Mouse (Mus musculus) midbrain, embryonic 16.5 days (tissue): Measurements from ENCODE around the gene Gm42417. TPM values are rescaled to one million over a fixed set of nuclear protein-coding genes. Genes with fewer than 3 reads are reported as not detected.

Source experiments
- ATAC-seq: fragments of 200-750 bp; cut with Nextera tagmentation; 2 replicates; pipeline ENCODE4 v1.8.0; 2017; ENCODE audit warnings: moderate TSS enrichment
- H3K27ac ChIP-seq: fragments of 300-500 bp; sonication (generic); 2 replicates; pipeline ENCODE4 v1.5.1; 2014; ENCODE audit warnings: mild to moderate bottlenecking, low read length, mixed read lengths
- H3K27me3 ChIP-seq: fragments of 300-500 bp; sonication (generic); 2 replicates; pipeline ENCODE4 v1.6.1; 2014; ENCODE audit warnings: low read depth, low read length, mixed read lengths; ENCODE audit not compliant: control insufficient read depth, insufficient read depth
- H3K36me3 ChIP-seq: fragments of 300-500 bp; sonication (generic); 2 replicates; pipeline ENCODE4 v1.6.1; 2014; ENCODE audit warnings: mild to moderate bottlenecking, low read length, moderate library complexity, mixed read lengths; ENCODE audit not compliant: control insufficient read depth, insufficient read depth
- H3K4me1 ChIP-seq: fragments of 300-500 bp; sonication (generic); 2 replicates; pipeline ENCODE4 v1.6.1; 2014; ENCODE audit warnings: mild to moderate bottlenecking, low read length, mixed read lengths; ENCODE audit not compliant: control insufficient read depth, insufficient read depth
- H3K4me2 ChIP-seq: fragments of 300-500 bp; sonication (generic); 2 replicates; pipeline ENCODE4 v1.6.1; 2014; ENCODE audit warnings: mild to moderate bottlenecking, low read length, mixed read lengths
- H3K4me3 ChIP-seq: fragments of 300-500 bp; sonication (generic); 2 replicates; pipeline ENCODE4 v1.5.1; 2014; ENCODE audit warnings: low read depth, mild to moderate bottlenecking, low read length, moderate library complexity, mixed read lengths
- H3K9ac ChIP-seq: fragments of 300-500 bp; sonication (generic); 2 replicates; pipeline ENCODE4 v1.6.1; 2014; ENCODE audit warnings: low read depth, low read length, mixed read lengths
- H3K9me3 ChIP-seq: fragments of 300-500 bp; sonication (generic); replicated peaks from 2 replicates; pipeline ENCODE4 v1.6.1; 2014; ENCODE audit warnings: mild to moderate bottlenecking, low read length, mixed read lengths; ENCODE audit not compliant: control insufficient read depth, poor library complexity, severe bottlenecking
- WGBS: fragments of 180-500 bp; shearing (Covaris S2); extraction: QIAGEN DNeasy Blood & Tissue Kit; methylation state at CpG from one replicate; pipeline ENCODE4 v1.1.7; 2014; 5-methylcytosine and 5-hydroxymethylcytosine counted together
- polyA plus RNA-seq: library from polyadenylated mRNA; unstranded; fragments of >200 nt; fragmentation: Nextera tagmentation; extraction: Ambion mirVana; gene quantifications from 2 replicates; pipeline ENCODE4 v1.2.1, GENCODE M21; 2015

Gene Gm42417
- polyA plus RNA-seq, 1 experiment from 2014 or later, result 0.20 TPM

- Histone ChIP-seq H3K27ac (no peak overlapping the region), H3K9ac (no peak overlapping the region), H3K36me3 (peaks cover 41% of the 10 kb centered on the region), H3K4me1 (peaks cover 35% of the 10 kb centered on the region), H3K4me3 (no peak overlapping the region), H3K9me3 (no peaks in the 10 kb centered on the region), H3K27me3 (no peaks in the 10 kb centered on the region), H3K4me2 (no peak overlapping the region)
- WGBS, result 80% methylated on average over 20 of the region's 20 CpGs
- ATAC-seq, result no peak
Observed at GRCm38 (mm10) chr1:36550075-36550863, 11.0 kb upstream of the Gm42417 start.

- Histone ChIP-seq H3K27ac (no peak overlapping the region), H3K9me3 (no peaks in the 10 kb centered on the region), H3K4me3 (no peak overlapping the region), H3K9ac (no peak overlapping the region), H3K4me1 (peaks cover 27% of the 10 kb centered on the region), H3K27me3 (no peaks in the 10 kb centered on the region), H3K4me2 (no peak overlapping the region), H3K36me3 (peaks cover 41% of the 10 kb centered on the region)
- WGBS, result 89% methylated on average over 18 of the region's 18 CpGs
- ATAC-seq, result no peak
Observed at GRCm38 (mm10) chr1:36549491-36549890, 10.3 kb upstream of the Gm42417 start.

- Histone ChIP-seq H3K9me3 (no peaks in the 10 kb centered on the region), H3K4me1 (peaks cover 22% of the 10 kb centered on the region), H3K9ac (0 out of 2 replicates have a peak overlapping the region, but pooled peaks have one; percentile 7), H3K4me3 (no peak overlapping the region), H3K27ac (no peak overlapping the region), H3K27me3 (no peaks in the 10 kb centered on the region), H3K36me3 (peaks cover 41% of the 10 kb centered on the region), H3K4me2 (no peak overlapping the region)
- ATAC-seq, result no peak
- WGBS, result 50% methylated on average over 8 of the region's 8 CpGs
Observed at GRCm38 (mm10) chr1:36548771-36549170, 9.5 kb upstream of the Gm42417 start.

GRCm38 (mm10) chr1:36547981-36548598, 8.9 kb upstream of the Gm42417 start:
- H3K4me2 ChIP-seq, result no peak overlapping the region
- no peak for ATAC-seq
- H3K27ac ChIP-seq, result peak overlapping the region; percentile 70

GRCm38 (mm10) chr1:36546888-36547471, 7.8 kb upstream of the Gm42417 start, which contains the start of gene Ankrd39:
Gene Ankrd39, minus strand, starts transcription at chr1:36547445.
- H3K4me2 ChIP-seq, result peak within 1 kb of the TSS; percentile 76
- H3K9ac ChIP-seq, result peak within 1 kb of the TSS; percentile 92
- H3K9me3 ChIP-seq, result no peaks in the 10 kb centered on the region
- H3K4me1 ChIP-seq, result peaks cover 23% of the 10 kb centered on the region
- under 1% methylated on average over 43 of the region's 43 CpGs for WGBS
- H3K4me3 ChIP-seq, result peak within 1 kb of the TSS; percentile 69
- H3K27ac ChIP-seq, result peak within 1 kb of the TSS; percentile 81
- ATAC-seq, result peak; percentile 96
- peaks cover 26% of the 10 kb centered on the region for H3K36me3 ChIP-seq
- H3K27me3 ChIP-seq, result no peaks in the 10 kb centered on the region

More at GRCm38 (mm10) chr1:36547981-36548598, 8.9 kb upstream of the Gm42417 start:
- H3K4me1 ChIP-seq, result peaks cover 23% of the 10 kb centered on the region
- H3K9ac ChIP-seq, result 0 out of 2 replicates have a peak overlapping the region, but pooled peaks have one; percentile 1
- 29% methylated on average over 9 of the region's 9 CpGs for WGBS
- H3K4me3 ChIP-seq, result no peak overlapping the region
- H3K36me3 ChIP-seq, result peaks cover 36% of the 10 kb centered on the region
- no peaks in the 10 kb centered on the region for H3K9me3 ChIP-seq
- H3K27me3 ChIP-seq, result no peaks in the 10 kb centered on the region

- peak overlapping the region; percentile 92; the same call in 1 of the 2 replicates for H3K9ac ChIP-seq
- H3K27me3 ChIP-seq, result no peaks in the 10 kb centered on the region
- peaks cover 23% of the 10 kb centered on the region for H3K4me1 ChIP-seq
- peak overlapping the region; percentile 76 for H3K4me2 ChIP-seq
- WGBS, result 64% methylated on average over 18 of the region's 19 CpGs
- H3K36me3 ChIP-seq, result peaks cover 26% of the 10 kb centered on the region
- no peaks in the 10 kb centered on the region for H3K9me3 ChIP-seq
- ATAC-seq, result 0 out of 2 replicates have a peak, but pooled peaks have one; percentile 1
- H3K4me3 ChIP-seq, result peak overlapping the region; percentile 69
- no peak overlapping the region for H3K27ac ChIP-seq
Observed at GRCm38 (mm10) chr1:36545845-36546600, 6.8 kb upstream of the Gm42417 start.

GRCm38 (mm10) chr1:36545382-36545781, 6.2 kb upstream of the Gm42417 start:
- H3K27me3 ChIP-seq, result no peaks in the 10 kb centered on the region
- H3K4me3 ChIP-seq, result no peak overlapping the region
- H3K36me3 ChIP-seq, result peaks cover 24% of the 10 kb centered on the region
- no peaks in the 10 kb centered on the region for H3K9me3 ChIP-seq
- H3K4me1 ChIP-seq, result peaks cover 23% of the 10 kb centered on the region
- H3K4me2 ChIP-seq, result peak overlapping the region; percentile 4; the same call in 1 of the 2 replicates
- no peak overlapping the region for H3K9ac ChIP-seq
- no peak for ATAC-seq
- WGBS, result 83% methylated on average over 2 of the region's 2 CpGs
- H3K27ac ChIP-seq, result no peak overlapping the region

- Histone ChIP-seq H3K4me3 (no peak overlapping the region), H3K27ac (no peak overlapping the region), H3K36me3 (peaks cover 16% of the 10 kb centered on the region), H3K9me3 (no peaks in the 10 kb centered on the region), H3K27me3 (no peaks in the 10 kb centered on the region), H3K9ac (no peak overlapping the region), H3K4me1 (peaks cover 11% of the 10 kb centered on the region; the same call in 1 of the 2 replicates), H3K4me2 (no peak overlapping the region)
- 92% methylated on average over 9 of the region's 9 CpGs for WGBS
- no peak for ATAC-seq
Observed at GRCm38 (mm10) chr1:36542925-36543324, 3.7 kb upstream of the Gm42417 start.
